Comparison of ENCODE assay signal across 10 mouse cellular contexts in genomic region chr2:11192281-11193098, GRCm38 (mm10). TPM values are rescaled to one million over a fixed set of nuclear protein-coding genes. Genes with fewer than 3 reads are reported as not detected.
DNase-seq lines count a peak whose midpoint lies in the region; ATAC-seq lines count a peak whose summit lies in the region.
"Had no signal": no experiment of that assay in that cellular context is flagged by ENCODE, and none has a peak within 500 bp of the region (broad histone marks: within the 10 kb centered on the region; RNA-seq: fewer than 3 reads in every experiment).

No protein-coding gene starts in this region.

- no peaks in the 10 kb centered on the region for H3K4me1 ChIP-seq in kidney, embryonic 14.5 days (ENCODE audit: control insufficient read depth, insufficient read depth, low read length)
- H3K4me1 ChIP-seq in kidney, embryonic 15.5 days: 0 out of 2 replicates have a peak, but pooled peaks cover 3% of the 10 kb centered on the region
- no peaks in the 10 kb centered on the region for H3K4me1 ChIP-seq in hindbrain, embryonic 11.5 days (replicated peaks; ENCODE audit: control insufficient read depth, insufficient read depth, low read length)
- H3K4me1 ChIP-seq: heart, embryonic 15.5 days; neural tube, embryonic 15.5 days had no signal

- no peaks in the 10 kb centered on the region for H3K27me3 ChIP-seq in kidney, embryonic 14.5 days (ENCODE audit: control insufficient read depth, insufficient read depth, low read length)
- H3K27me3 ChIP-seq in kidney, embryonic 15.5 days: no peaks in the 10 kb centered on the region
- H3K27me3 ChIP-seq in hindbrain, embryonic 11.5 days (ENCODE audit: control insufficient read depth, insufficient read depth, low read length): no peaks in the 10 kb centered on the region
- H3K27me3 ChIP-seq: heart, embryonic 15.5 days; neural tube, embryonic 15.5 days had no signal

- ATAC-seq in kidney, embryonic 14.5 days (ENCODE audit: low FRiP score, low TSS enrichment): no peak
- peak; percentile 36 for ATAC-seq in activated CD4-positive, CD25-positive, alpha-beta regulatory T cell, adult 4 months
- ATAC-seq in kidney, embryonic 15.5 days (replicated peaks; ENCODE audit: low FRiP score): no peak
- 0 out of 2 replicates have a peak, but pooled peaks have one; percentile 19 for ATAC-seq in monocyte, adult 5-6 weeks (replicated peaks; ENCODE audit: insufficient number of reproducible peaks, low FRiP score, low TSS enrichment, poor library complexity, severe bottlenecking)
- no peak for ATAC-seq in hindbrain, embryonic 11.5 days (ENCODE audit: low FRiP score)

- H3K4me3 ChIP-seq in kidney, embryonic 14.5 days (ENCODE audit: low read length): no peak overlapping the region
- H3K4me3 ChIP-seq in kidney, embryonic 15.5 days (replicated peaks): no peak overlapping the region
- H3K4me3 ChIP-seq in hindbrain, embryonic 11.5 days (ENCODE audit: low read depth, low read length): no peak overlapping the region
- H3K4me3 ChIP-seq: heart, embryonic 15.5 days; neural tube, embryonic 15.5 days had no signal

- DNase-seq in kidney, adult 11 months: peak; percentile 45
- no peak for DNase-seq in hindbrain, embryonic 11.5 days (ENCODE audit: low spot score)
- no peak for DNase-seq in gastrocnemius, adult 8-10 months (ENCODE audit: low spot score in 2 of 2)
- no peak for DNase-seq in layer of hippocampus, postnatal 10 days (ENCODE audit: low spot score in 2 of 2)

- H3K9ac ChIP-seq in kidney, embryonic 14.5 days (ENCODE audit: low read depth, low read length): no peak overlapping the region
- H3K9ac ChIP-seq in kidney, embryonic 15.5 days: no peak overlapping the region
- H3K9ac ChIP-seq in hindbrain, embryonic 11.5 days (ENCODE audit: low read depth, low read length): no peak overlapping the region
- H3K9ac ChIP-seq: heart, embryonic 15.5 days; neural tube, embryonic 15.5 days had no signal

- 55% methylated on average over 12 of the region's 12 CpGs for WGBS in kidney, embryonic 14.5 days
- WGBS in kidney, embryonic 15.5 days: 51% methylated on average over 12 of the region's 12 CpGs
- 74% methylated on average over 12 of the region's 12 CpGs for WGBS in hindbrain, embryonic 11.5 days

- no peaks in the 10 kb centered on the region for H3K36me3 ChIP-seq in kidney, embryonic 14.5 days (ENCODE audit: control insufficient read depth, insufficient read depth, low read length)
- H3K36me3 ChIP-seq in kidney, embryonic 15.5 days: no peaks in the 10 kb centered on the region
- no peaks in the 10 kb centered on the region for H3K36me3 ChIP-seq in hindbrain, embryonic 11.5 days (ENCODE audit: control insufficient read depth, insufficient read depth, low read length)
- H3K36me3 ChIP-seq: heart, embryonic 15.5 days; neural tube, embryonic 15.5 days had no signal

- H3K4me2 ChIP-seq in kidney, embryonic 14.5 days (replicated peaks; ENCODE audit: low read depth, low read length): no peak overlapping the region
- 0 out of 2 replicates have a peak overlapping the region, but pooled peaks have one; percentile 8 for H3K4me2 ChIP-seq in kidney, embryonic 15.5 days
- H3K4me2 ChIP-seq in hindbrain, embryonic 11.5 days (replicated peaks; ENCODE audit: low read depth, low read length): no peak overlapping the region
- H3K4me2 ChIP-seq: heart, embryonic 15.5 days; neural tube, embryonic 15.5 days had no signal

- H3K9me3 ChIP-seq in kidney, embryonic 14.5 days (ENCODE audit: control insufficient read depth, low read length): no peaks in the 10 kb centered on the region
- H3K9me3 ChIP-seq in kidney, embryonic 15.5 days (replicated peaks): no peaks in the 10 kb centered on the region
- H3K9me3 ChIP-seq in hindbrain, embryonic 11.5 days (ENCODE audit: control insufficient read depth, low read length): no peaks in the 10 kb centered on the region
- H3K9me3 ChIP-seq: heart, embryonic 15.5 days; neural tube, embryonic 15.5 days had no signal

- no peak overlapping the region for H3K27ac ChIP-seq in kidney, embryonic 14.5 days (ENCODE audit: low read depth, low read length)
- no peak overlapping the region for H3K27ac ChIP-seq in kidney, embryonic 15.5 days
- no peak overlapping the region for H3K27ac ChIP-seq in hindbrain, embryonic 11.5 days (ENCODE audit: low read depth, low read length)
- H3K27ac ChIP-seq: heart, embryonic 15.5 days; neural tube, embryonic 15.5 days had no signal

RNA-seq across cellular contexts. Expression of gene Prkcq, which starts 20.6 kb away (rescaled TPM):
- 1.8 and 3.3 TPM in 2 replicates for polyA plus RNA-seq in kidney, embryonic 14.5 days (2014; fragmentation: Nextera tagmentation; extraction: Ambion mirVana)
- polyA plus RNA-seq in activated CD4-positive, CD25-positive, alpha-beta regulatory T cell, adult 4 months (2017; shearing (Covaris generic)): 100 to 1,000 TPM; 118 to 125 TPM
- 3.4 and 4.3 TPM in 2 replicates for polyA plus RNA-seq in kidney, embryonic 15.5 days (2015; fragmentation: Nextera tagmentation; extraction: Ambion mirVana)
- 32.2 to 112 TPM (median 35.0 TPM) in 3 replicates for total RNA-seq in monocyte, adult 5-6 weeks (2017)
- polyA plus RNA-seq in hindbrain, embryonic 11.5 days (2014; fragmentation: Nextera tagmentation; extraction: Ambion mirVana): 3.1 and 3.7 TPM in 2 replicates
- total RNA-seq in gastrocnemius, adult 8-10 months (2022): 10 to 100 TPM; 84.4 to 90.5 (median 86.1) TPM
- total RNA-seq in layer of hippocampus, postnatal 10 days (2021): 10 to 100 TPM; 11.6 to 11.7 TPM

Comparison
In these comparisons a context has a peak if more than half of its experiments do, and no peak if none do; other contexts are left out.
1. ATAC-seq: peak in activated CD4-positive, CD25-positive, alpha-beta regulatory T cell, adult 4 months (single experiment) and monocyte, adult 5-6 weeks (single experiment); none in kidney, embryonic 14.5 days (single experiment), kidney, embryonic 15.5 days (single experiment) and hindbrain, embryonic 11.5 days (single experiment).
2. RNA of gene Prkcq, which starts 20.6 kb away (polyA plus RNA-seq): 118 to 125 TPM in activated CD4-positive, CD25-positive, alpha-beta regulatory T cell, adult 4 months; 3.4 to 4.3 TPM in kidney, embryonic 15.5 days, 1.8 to 3.3 TPM in kidney, embryonic 14.5 days and 3.1 to 3.7 TPM in hindbrain, embryonic 11.5 days; every median in the first group is over 10 times any median in the second.